Mouse (Mus musculus) bone marrow, adult 2 months (tissue): ENCODE data around the gene Ppp1r3c.

Source experiments
- CTCF ChIP-seq: fragments of 200-500 bp; IDR thresholded peaks from 2 replicates; pipeline ENCODE4 v1.5.1; 2011; ENCODE audit warnings: low read length, control low read depth; ENCODE audit not compliant: control insufficient read depth, insufficient read depth
- POLR2A ChIP-seq: fragments of 200-500 bp; IDR thresholded peaks from 2 replicates; pipeline ENCODE4 v1.6.1; 2011; ENCODE audit warnings: low read depth, mild to moderate bottlenecking, control low read depth, low read length, borderline replicate concordance; ENCODE audit not compliant: control insufficient read depth

- TF ChIP-seq CTCF (no peak), POLR2A (no peak)
These were observed 37.4 kb upstream of the Ppp1r3c start for GRCm38 (mm10) chr19:36773716-36774459.
